9 mouse cellular contexts compared by ENCODE assay signal in the genomic region with DNA sequence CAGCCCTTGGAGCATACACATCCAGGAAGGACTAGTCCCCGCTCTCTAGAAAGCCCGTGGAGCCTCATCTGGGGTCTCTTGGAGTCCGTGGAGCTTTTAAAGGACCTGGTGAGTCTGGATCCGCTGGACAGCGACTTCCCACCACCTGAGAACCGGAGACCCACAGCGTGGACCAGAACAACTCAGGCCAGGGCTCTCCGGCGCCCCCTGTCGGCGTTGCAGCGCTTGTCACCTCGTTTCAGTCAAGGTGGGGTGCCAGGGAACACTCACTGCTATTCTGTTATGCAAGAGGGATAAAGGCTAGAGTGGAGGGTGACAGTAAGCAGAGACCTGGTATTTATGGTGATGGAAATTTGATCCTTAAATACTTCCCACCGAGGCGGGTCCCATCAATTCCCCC. TPM values are rescaled to one million over a fixed set of nuclear protein-coding genes. Genes with fewer than 3 reads are reported as not detected.
DNase-seq lines count a peak whose midpoint lies in the region; ATAC-seq and TF ChIP-seq lines count a peak whose summit lies in the region.
"Had no signal": no experiment of that assay in that cellular context is flagged by ENCODE, and none has a peak within 500 bp of the region (broad histone marks: within the 10 kb centered on the region; RNA-seq: fewer than 3 reads in every experiment).

No protein-coding gene starts in this region.

- H3K9ac ChIP-seq in ES-Bruce4 (ENCODE audit: low read depth, poor library complexity, severe bottlenecking), result no peak overlapping the region

- TF ChIP-seq POLR2A in ES-Bruce4 (IDR thresholded peaks at IDR 0.05; ENCODE audit: insufficient read depth, low read length), result no peak
- TF ChIP-seq POLR2A in embryonic fibroblast, embryonic 13.5 days (IDR thresholded peaks at IDR 0.05; ENCODE audit: low read depth, low read length), result no peak

- no peaks in the 10 kb centered on the region for H3K9me3 ChIP-seq in heart, embryonic 10.5 days
- no peaks in the 10 kb centered on the region for H3K9me3 ChIP-seq in ES-Bruce4 (replicated peaks; ENCODE audit: control insufficient read depth, insufficient read depth, low read length, poor library complexity, severe bottlenecking)

- peak; percentile 89 for TF ChIP-seq CTCF in ES-Bruce4 (IDR thresholded peaks at IDR 0.05; ENCODE audit: low read depth, low read length)
- peak; percentile 72 for TF ChIP-seq CTCF in embryonic fibroblast, embryonic 13.5 days (IDR thresholded peaks at IDR 0.05; ENCODE audit: borderline replicate concordance, insufficient read depth, low read length)

- H3K36me3 ChIP-seq in heart, embryonic 10.5 days, result no peaks in the 10 kb centered on the region
- no peaks in the 10 kb centered on the region for H3K36me3 ChIP-seq in ES-Bruce4 (ENCODE audit: control insufficient read depth, insufficient read depth, low read length, poor library complexity, severe bottlenecking)
- H3K36me3 ChIP-seq: G1E had no signal

- no peak for TF ChIP-seq EP300 in ES-Bruce4 (IDR thresholded peaks at IDR 0.05; ENCODE audit: insufficient read depth, low read depth, low read length)

- H3K27me3 ChIP-seq in heart, embryonic 10.5 days (ENCODE audit: insufficient read depth, poor library complexity, severe bottlenecking), result peaks cover 49% of the 10 kb centered on the region
- peaks cover 26% of the 10 kb centered on the region for H3K27me3 ChIP-seq in ES-Bruce4 (ENCODE audit: control insufficient read depth, insufficient read depth, low read length, poor library complexity, severe bottlenecking)

- 0 out of 2 replicates have a peak, but pooled peaks cover 6% of the 10 kb centered on the region for H3K4me1 ChIP-seq in heart, embryonic 10.5 days
- no peaks in the 10 kb centered on the region for H3K4me1 ChIP-seq in ES-Bruce4 (ENCODE audit: control insufficient read depth, insufficient read depth, low read length)
- no peaks in the 10 kb centered on the region for H3K4me1 ChIP-seq in embryonic fibroblast, embryonic 13.5 days (ENCODE audit: control insufficient read depth, insufficient read depth, low read length)

- ATAC-seq in megakaryocyte-erythroid progenitor cell, adult 5-6 weeks (replicated peaks; ENCODE audit: low FRiP score, low TSS enrichment, poor library complexity, severe bottlenecking), result peak; percentile 52; the same call in 1 of the 2 replicates

- intact Hi-C loops in heart, postnatal 10 days (cut with DNase I), result loop anchor here (1.0 to 10.0 kb wide), 4 partner anchors 241 to 1871 kb away; no protein-coding TSS in a partner anchor

- WGBS in heart, embryonic 10.5 days, result 3% methylated on average over 15 of the region's 15 CpGs

- no peak overlapping the region for H3K4me3 ChIP-seq in heart, embryonic 10.5 days
- no peak overlapping the region for H3K4me3 ChIP-seq in ES-Bruce4 (ENCODE audit: low read depth, low read length)
- H3K4me3 ChIP-seq in embryonic fibroblast, embryonic 13.5 days (ENCODE audit: insufficient read depth, low read length), result no peak overlapping the region

- no peak overlapping the region for H3K27ac ChIP-seq in heart, embryonic 10.5 days
- no peak overlapping the region for H3K27ac ChIP-seq in ES-Bruce4 (ENCODE audit: insufficient read depth, low read length)
- H3K27ac ChIP-seq in embryonic fibroblast, embryonic 13.5 days (ENCODE audit: insufficient read depth, low read length), result no peak overlapping the region

- peak; percentile 67 to 84 for DNase-seq in heart, postnatal 10 days
- DNase-seq in heart, embryonic 10.5 days (ENCODE audit: low spot score), result no peak
- DNase-seq in brain, adult 2 months (ENCODE audit: low read depth, low spot score), result peak; percentile 79
- DNase-seq in layer of hippocampus, postnatal 10 days (ENCODE audit: low spot score in 2 of 2), result peak; percentile 57 to 76
- peak; percentile 24 to 58 for DNase-seq in urinary bladder, adult 18-20 months (ENCODE audit: low spot score in 2 of 2)

RNA-seq across cellular contexts. Expression of gene Zfp536, which starts 2.1 kb away (rescaled TPM):
- 10 to 100 TPM; 10.6 to 13.3 TPM for total RNA-seq in heart, postnatal 10 days (2021)
- 2.0 and 2.4 TPM in 2 replicates for polyA plus RNA-seq in heart, embryonic 10.5 days (2016; fragmentation: Nextera tagmentation; extraction: Ambion mirVana)
- polyA plus RNA-seq in ES-Bruce4 (2011; ENCODE audit: insufficient read depth, insufficient read length, low read depth, missing spikeins), result not detected in 2 replicates
- 1.4 TPM in 1 of 2 replicates, not detected in the other for polyA plus RNA-seq in embryonic fibroblast, embryonic 13.5 days (2011; ENCODE audit: insufficient read length, low read depth, missing spikeins)
- total RNA-seq in layer of hippocampus, postnatal 10 days (2021), result 10 to 100 TPM; 41.8 to 45.8 TPM
- not detected in 2 replicates for total RNA-seq in megakaryocyte-erythroid progenitor cell, adult 5-6 weeks (2014; fragmentation: Nextera tagmentation)
- not detected in 2 replicates for total RNA-seq in megakaryocyte-erythroid progenitor cell, adult 5-6 weeks (2017)
- polyA plus RNA-seq: G1E had no signal

Comparison
In these comparisons a context has a peak if more than half of its experiments do, and no peak if none do; other contexts are left out.
1. RNA of gene Zfp536, which starts 2.1 kb away (total RNA-seq): 41.8 to 45.8 TPM in layer of hippocampus, postnatal 10 days and 10.6 to 13.3 TPM in heart, postnatal 10 days; not detected in megakaryocyte-erythroid progenitor cell, adult 5-6 weeks; every median in the first group is over 10 times any median in the second.